In the genomic region with DNA sequence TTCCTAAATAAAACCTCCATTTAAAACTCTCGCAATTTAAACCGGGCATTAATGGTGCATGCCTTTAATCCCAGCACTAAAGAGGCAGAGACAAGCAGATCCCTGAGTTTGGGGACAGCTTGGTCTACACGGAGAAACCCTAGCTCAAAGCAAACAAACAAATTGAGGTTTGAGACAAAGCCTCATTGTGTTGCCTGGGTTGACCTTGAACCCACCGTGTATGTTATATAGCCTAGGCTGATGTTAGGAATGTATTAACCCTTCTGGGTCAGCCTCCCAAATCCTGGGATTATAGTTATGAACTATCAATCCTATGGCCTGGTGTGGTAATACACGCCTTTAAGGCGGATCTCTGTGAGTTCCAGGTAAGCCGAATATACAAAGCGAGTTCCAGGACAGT, we compare ENCODE assay signal across 8 mouse cellular contexts. TPM values are rescaled to one million over a fixed set of nuclear protein-coding genes. Genes with fewer than 3 reads are reported as not detected.
DNase-seq lines count a peak whose midpoint lies in the region; ATAC-seq and TF ChIP-seq lines count a peak whose summit lies in the region.

No protein-coding gene starts in this region.

- H3K9ac ChIP-seq in kidney, embryonic 15.5 days = peak overlapping the region; percentile 60
- H3K9ac ChIP-seq in hindbrain, embryonic 16.5 days (ENCODE audit: low read depth, low read length) = peak overlapping the region; percentile 74

- peaks cover 18% of the 10 kb centered on the region for H3K4me1 ChIP-seq in kidney, embryonic 15.5 days
- peaks cover 2% of the 10 kb centered on the region for H3K4me1 ChIP-seq in cortical plate, adult 2 months (ENCODE audit: control insufficient read depth, insufficient read depth, low read length)
- H3K4me1 ChIP-seq in hindbrain, embryonic 16.5 days (ENCODE audit: control insufficient read depth, insufficient read depth, low read depth, low read length) = peaks cover 14% of the 10 kb centered on the region

- H3K36me3 ChIP-seq in kidney, embryonic 15.5 days = no peaks in the 10 kb centered on the region
- H3K36me3 ChIP-seq in hindbrain, embryonic 16.5 days (ENCODE audit: control insufficient read depth, insufficient read depth, low read length) = no peaks in the 10 kb centered on the region
- no peaks in the 10 kb centered on the region for H3K36me3 ChIP-seq in myocyte (ENCODE audit: control insufficient read depth, insufficient read depth)

- peak overlapping the region; percentile 79 for H3K27ac ChIP-seq in kidney, embryonic 15.5 days
- H3K27ac ChIP-seq in cortical plate, adult 2 months (ENCODE audit: insufficient read depth, low read length) = no peak overlapping the region
- H3K27ac ChIP-seq in hindbrain, embryonic 16.5 days (ENCODE audit: low read depth, low read length) = peak overlapping the region; percentile 96

- peak overlapping the region; percentile 68 for H3ac ChIP-seq in myocyte (ENCODE audit: control insufficient read depth, insufficient read length)

- 35% methylated on average over 8 of the region's 8 CpGs for WGBS in kidney, embryonic 15.5 days
- 38% methylated on average over 8 of the region's 8 CpGs for WGBS in hindbrain, embryonic 16.5 days

- peak overlapping the region; percentile 60 for H3K4me2 ChIP-seq in kidney, embryonic 15.5 days
- H3K4me2 ChIP-seq in hindbrain, embryonic 16.5 days (ENCODE audit: low read length) = peak overlapping the region; percentile 65
- H3K4me2 ChIP-seq in myocyte (ENCODE audit: low read depth) = peak overlapping the region; percentile 73

- TF ChIP-seq CTCF in cortical plate, adult 2 months (IDR thresholded peaks at IDR 0.05; ENCODE audit: extremely low read depth, insufficient read depth, low read length) = no peak

- TF ChIP-seq POLR2A in cortical plate, adult 2 months (IDR thresholded peaks at IDR 0.05; ENCODE audit: extremely low read depth, insufficient read depth, low read length) = no peak
- TF ChIP-seq POLR2A in myocyte (IDR thresholded peaks at IDR 0.05; ENCODE audit: insufficient read length, low read depth) = no peak

- ATAC-seq in kidney, embryonic 15.5 days (replicated peaks; ENCODE audit: low FRiP score) = 0 out of 2 replicates have a peak, but pooled peaks have one; percentile 1
- ATAC-seq in hindbrain, embryonic 16.5 days = no peak; the same call in 1 of the 2 replicates
- ATAC-seq in megakaryocyte-erythroid progenitor cell, adult 5-6 weeks (replicated peaks; ENCODE audit: low FRiP score, low TSS enrichment, poor library complexity, severe bottlenecking) = no peak; the same call in 1 of the 2 replicates

- H3K79me2 ChIP-seq in myocyte (ENCODE audit: control insufficient read depth, insufficient read depth) = peaks cover 46% of the 10 kb centered on the region

- H3K9me3 ChIP-seq in kidney, embryonic 15.5 days (replicated peaks) = no peaks in the 10 kb centered on the region
- no peaks in the 10 kb centered on the region for H3K9me3 ChIP-seq in hindbrain, embryonic 16.5 days (ENCODE audit: control insufficient read depth, low read length)

- H3K4me3 ChIP-seq in kidney, embryonic 15.5 days (replicated peaks) = peak overlapping the region; percentile 64
- peak overlapping the region; percentile 98; the same call in 1 of the 2 replicates for H3K4me3 ChIP-seq in cortical plate, adult 2 months (ENCODE audit: insufficient read depth, low read length)
- peak overlapping the region; percentile 96 for H3K4me3 ChIP-seq in hindbrain, embryonic 16.5 days (ENCODE audit: low read length)
- H3K4me3 ChIP-seq in myocyte = peak overlapping the region; percentile 95

- DNase-seq in kidney, adult 11 months = no peak
- no peak for DNase-seq in retina, postnatal 1 day
- no peak for DNase-seq in urinary bladder, postnatal 25 days (ENCODE audit: low spot score)

- no peaks in the 10 kb centered on the region for H3K27me3 ChIP-seq in kidney, embryonic 15.5 days
- H3K27me3 ChIP-seq in hindbrain, embryonic 16.5 days (replicated peaks; ENCODE audit: control insufficient read depth, insufficient read depth, low read length) = no peaks in the 10 kb centered on the region
- H3K27me3 ChIP-seq in myocyte (ENCODE audit: control insufficient read depth, insufficient read depth, insufficient read length) = no peaks in the 10 kb centered on the region

TF ChIP-seq in myocyte, 11 proteins besides CTCF, POLR2A, EP300 and RAD21:
- TF ChIP-seq USF1 (IDR thresholded peaks at IDR 0.05; ENCODE audit: low read depth) (no peak), CEBPB (IDR thresholded peaks at IDR 0.05; ENCODE audit: insufficient read depth, poor library complexity, severe bottlenecking) (no peak), MYOD1 (IDR thresholded peaks at IDR 0.05; ENCODE audit: control insufficient read depth in 1 of 3, insufficient read length in 2 of 3, low read depth in 2 of 3) (no peak), TCF12 (IDR thresholded peaks at IDR 0.05; ENCODE audit: insufficient read depth, poor library complexity, severe bottlenecking) (no peak), MAX (IDR thresholded peaks at IDR 0.05; ENCODE audit: low read depth) (no peak), POLR2AphosphoS2 (IDR thresholded peaks at IDR 0.05; ENCODE audit: insufficient read length, low read depth) (no peak), REST (IDR thresholded peaks at IDR 0.05; ENCODE audit: insufficient read depth, insufficient read length) (no peak), SRF (IDR thresholded peaks at IDR 0.05; ENCODE audit: control insufficient read depth, insufficient read length, low read depth) (no peak), E2F4 (IDR thresholded peaks at IDR 0.05; ENCODE audit: insufficient read depth) (no peak), TCF3 (IDR thresholded peaks at IDR 0.05; ENCODE audit: insufficient read length, low read depth) (no peak), MYOG (IDR thresholded peaks at IDR 0.05; ENCODE audit: control insufficient read depth in 1 of 3, insufficient read depth in 1 of 3, insufficient read length in 2 of 3, low read depth in 2 of 3) (no peak)

RNA-seq across cellular contexts. Expression of gene Tra2b, which starts 0.6 kb away (rescaled TPM):
- 387 and 421 TPM in 2 replicates for polyA plus RNA-seq in kidney, embryonic 15.5 days (2015; fragmentation: Nextera tagmentation; extraction: Ambion mirVana)
- polyA plus RNA-seq in cortical plate, adult 2 months (2012; rRNA removed) = 65.6 and 72.6 TPM in 2 replicates
- polyA plus RNA-seq in hindbrain, embryonic 16.5 days (2015; fragmentation: Nextera tagmentation; extraction: Ambion mirVana) = 222 and 235 TPM in 2 replicates
- 41.2 TPM for polyA plus RNA-seq in myocyte (2012; fragmentation: generic; extraction: Trizol)
- 286 and 294 TPM in 2 replicates for total RNA-seq in megakaryocyte-erythroid progenitor cell, adult 5-6 weeks (2014; fragmentation: Nextera tagmentation)
- total RNA-seq in megakaryocyte-erythroid progenitor cell, adult 5-6 weeks (2017) = 749 and 863 TPM in 2 replicates
